Mouse (Mus musculus): Measurements from ENCODE around the gene Dtx3l.
A peak's percentile ranks its signal among the peaks of the same experiment; 100 is the strongest.
"Not testable (repeated sequence)": the region's sequence is repeated elsewhere in the genome, so short reads cannot be mapped to it uniquely, and the experiment has no call there.

The Dtx3l gene

DNA sequence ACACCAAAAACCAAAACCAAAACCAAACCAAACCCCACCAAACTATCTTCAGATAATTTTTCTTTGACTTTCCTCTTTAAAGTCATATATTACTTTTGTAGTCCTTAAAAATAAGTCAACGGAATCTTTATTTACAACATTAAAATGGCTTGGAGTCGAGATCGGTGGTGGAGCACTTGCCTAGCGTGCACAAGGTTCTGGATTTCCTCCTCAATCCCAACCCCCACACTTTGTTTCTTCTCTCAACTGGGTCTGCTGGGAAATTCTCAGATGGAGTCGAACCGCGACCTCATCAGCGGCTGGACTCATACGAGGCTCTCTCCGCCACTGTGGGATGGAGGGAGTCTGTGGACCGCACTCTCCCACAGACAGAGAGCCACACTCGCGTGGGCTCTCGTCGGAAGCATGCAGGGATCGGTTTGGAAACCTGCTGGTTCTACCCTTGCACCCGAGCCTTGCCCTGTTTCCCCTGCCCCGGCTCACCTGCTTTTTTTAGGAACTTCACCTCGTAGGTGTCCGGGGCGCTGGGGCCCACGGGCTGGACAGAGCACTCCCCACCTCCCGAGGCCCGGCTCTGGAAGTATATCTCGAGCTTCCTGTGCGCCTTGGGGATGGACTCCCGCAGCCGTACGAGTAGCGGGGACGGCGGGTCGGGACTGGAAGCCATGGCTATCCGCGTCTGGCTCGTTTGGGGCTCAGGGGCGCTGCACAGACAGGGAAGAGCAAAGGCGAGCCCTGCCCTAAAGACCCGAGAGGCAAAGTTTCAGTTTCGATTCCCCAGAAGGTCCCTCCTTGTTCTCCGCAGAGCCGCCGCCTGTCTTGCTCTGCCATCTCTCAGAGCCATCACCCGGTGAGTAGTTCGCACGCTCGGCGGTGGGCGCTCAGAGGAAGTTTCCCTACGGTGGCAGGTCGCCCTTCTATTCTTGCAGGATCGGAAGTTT, at the start of gene Dtx3l, which contains the start of gene Parp9:
Gene Dtx3l (minus strand): TSS at position 941 of the 941 bp plus-strand sequence.
Gene Parp9 (plus strand): TSS at position 260 of the 941 bp plus-strand sequence.
- peak; percentile 38 for DNase-seq (ENCODE audit: low spot score)

DNA sequence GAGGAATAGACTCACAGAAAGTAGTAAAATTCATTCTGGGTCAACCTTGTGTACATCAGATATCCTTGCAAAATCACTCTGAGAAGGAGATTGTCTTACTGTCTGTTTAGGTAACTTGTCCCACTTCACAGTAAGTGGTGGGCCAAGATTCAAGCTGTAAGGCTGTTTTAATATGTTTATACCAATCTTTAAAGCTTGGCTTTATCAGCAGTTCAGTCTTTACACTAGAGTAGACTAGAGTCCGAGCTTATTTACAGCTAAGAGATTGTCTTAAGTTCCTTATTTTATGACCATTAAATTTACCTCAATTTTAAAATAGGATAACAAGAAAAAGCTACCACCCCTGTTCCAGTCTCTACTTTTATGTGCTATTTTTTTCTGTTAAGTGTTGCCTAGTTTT, 49.0 kb upstream of the Dtx3l start:
- DNase-seq (ENCODE audit: low spot score): no peak

- no peak for DNase-seq (ENCODE audit: low spot score)
These were observed 45.5 kb upstream of the Dtx3l start for GRCm38 (mm10) chr16:35984471-35984870.

DNA sequence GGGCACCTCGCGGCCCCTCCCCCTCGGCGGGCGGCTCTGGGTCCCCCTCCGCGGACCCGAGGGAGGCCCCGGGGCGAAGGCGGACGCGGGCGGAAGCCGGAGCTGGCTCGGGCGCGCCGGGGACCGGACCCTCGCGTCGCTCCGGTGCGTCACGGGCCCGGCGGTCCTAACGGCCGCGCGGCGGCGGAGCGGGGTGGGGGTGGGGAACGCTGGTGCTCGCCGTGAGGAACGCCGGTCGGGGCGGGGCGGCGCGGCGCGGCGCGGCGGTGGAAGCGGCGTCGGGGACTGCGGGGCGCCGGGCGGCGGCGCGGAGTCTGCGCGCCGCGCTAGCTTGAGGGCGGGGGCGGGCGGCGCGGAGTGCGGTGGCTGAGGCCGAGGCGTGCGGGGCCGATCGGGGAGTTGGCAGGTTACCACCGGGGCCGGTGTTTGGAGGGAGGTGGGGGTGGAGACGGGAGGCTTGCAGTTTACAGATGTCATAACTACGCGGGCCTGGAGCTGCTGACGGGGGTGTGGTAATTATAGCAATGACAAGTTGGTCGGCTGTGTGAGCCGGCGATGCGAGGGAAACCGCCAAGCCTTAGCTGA, 44.7 kb upstream of the Dtx3l start:
- peak; percentile 77 for DNase-seq (ENCODE audit: low spot score)

GRCm38 (mm10) chr16:35982902-35983516, 44.1 kb upstream of the Dtx3l start:
- peak; percentile 93 for DNase-seq (ENCODE audit: low spot score)

DNA sequence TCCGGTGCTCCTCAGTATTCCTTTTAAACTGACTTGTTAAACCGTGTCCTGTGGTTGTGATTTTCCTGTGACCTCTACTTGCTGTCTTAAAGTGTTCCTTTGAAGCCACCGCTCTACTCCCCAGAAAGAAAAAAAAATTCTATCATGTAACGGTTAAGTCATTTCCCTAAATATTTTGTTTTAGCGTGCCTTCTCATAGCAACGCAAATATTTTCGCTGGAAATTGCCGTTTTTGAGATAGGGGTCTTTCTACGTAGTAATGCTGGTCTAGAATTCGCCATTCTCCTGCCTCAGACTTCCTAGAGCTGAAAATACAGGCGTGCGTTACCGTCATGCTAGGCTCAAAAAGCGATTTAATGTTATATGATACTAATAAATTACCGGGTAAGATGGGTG, 43.6 kb upstream of the Dtx3l start:
- DNase-seq (ENCODE audit: low spot score): no peak

- peak; percentile 99 for DNase-seq (ENCODE audit: low spot score)
These were observed 42.4 kb upstream of the Dtx3l start for GRCm38 (mm10) chr16:35981363-35981821.

- not testable (repeated sequence) for DNase-seq (ENCODE audit: low spot score)
These were observed 39.5 kb upstream of the Dtx3l start, which contains the start of gene Kpna1 for GRCm38 (mm10) chr16:35978450-35978849. Gene Kpna1, plus strand, starts transcription at chr16:35978750.

- DNase-seq (ENCODE audit: low spot score): no peak
These were observed 35.1 kb upstream of the Dtx3l start for GRCm38 (mm10) chr16:35974021-35974420.

DNA sequence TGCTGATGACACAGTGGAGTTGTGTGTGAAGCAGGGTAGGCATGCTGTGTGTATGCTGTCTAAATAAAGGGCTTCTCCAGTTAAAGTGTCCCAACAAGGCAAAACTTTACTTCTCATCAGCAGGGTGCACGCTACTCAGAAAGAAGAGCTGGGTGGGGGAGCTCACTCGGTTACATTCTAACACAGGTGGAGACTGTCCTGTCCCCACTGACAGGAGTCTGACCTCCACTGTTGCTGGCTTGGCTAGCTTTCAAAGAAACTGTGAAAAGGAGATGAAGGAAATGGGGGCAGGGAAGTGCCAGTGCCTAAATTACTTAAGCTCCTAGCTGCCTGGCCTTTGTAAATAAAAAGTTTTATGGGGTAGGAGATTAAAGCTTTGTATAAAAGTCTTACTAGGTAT, 29.2 kb upstream of the Dtx3l start:
- DNase-seq (ENCODE audit: low spot score): no peak

DNA sequence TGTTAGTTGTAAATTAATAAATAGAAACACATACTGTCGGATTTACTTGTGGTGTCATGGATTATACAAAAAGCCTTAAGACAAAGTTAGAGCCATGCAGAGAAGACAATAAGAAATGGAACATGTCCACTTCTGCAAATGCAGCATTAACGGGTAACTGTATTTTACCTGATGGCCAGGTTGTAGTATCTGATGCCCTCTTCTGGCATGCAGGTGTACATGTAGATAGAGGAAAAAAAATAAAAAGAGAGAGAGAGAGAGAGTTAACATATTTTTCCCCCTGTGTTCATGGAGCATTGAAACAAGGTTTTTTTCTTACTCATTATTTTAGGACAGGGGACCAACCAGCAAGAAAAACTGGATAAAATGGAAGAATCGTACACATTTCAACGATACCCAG, 28.4 kb upstream of the Dtx3l start:
- DNase-seq (ENCODE audit: low spot score): no peak

DNA sequence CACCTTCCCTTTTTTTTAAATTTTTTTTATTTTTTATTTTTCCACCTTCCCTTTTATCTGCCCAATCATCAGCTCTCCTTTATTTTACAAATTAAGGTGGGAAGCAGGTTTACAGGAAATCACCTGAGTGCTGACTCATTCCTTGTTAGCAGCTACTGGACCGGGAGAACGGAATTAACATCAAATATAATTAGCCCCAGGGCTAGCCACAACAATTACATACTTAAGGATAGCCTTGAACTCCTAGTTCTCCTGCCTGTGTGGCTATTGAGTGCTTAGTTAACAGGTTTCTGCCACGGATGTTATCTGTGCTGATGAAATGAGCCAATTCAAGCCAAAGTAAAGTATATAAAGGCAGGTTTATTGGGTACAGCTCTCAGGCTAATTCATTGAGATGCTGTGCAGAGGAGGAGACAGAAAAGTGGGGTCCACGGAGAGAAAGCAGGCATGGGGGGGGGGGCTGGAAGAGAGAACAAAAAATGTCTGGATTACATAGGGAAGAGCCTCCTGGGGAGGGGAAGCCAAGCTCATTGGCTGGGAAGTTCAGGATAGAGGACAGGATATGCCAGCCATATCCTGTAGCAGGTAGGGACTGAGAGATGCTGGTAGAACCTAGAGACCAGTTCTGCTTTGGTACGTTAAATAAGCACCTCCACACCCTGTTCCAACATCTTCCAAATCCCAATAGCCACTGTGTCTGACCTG, 27.6 kb upstream of the Dtx3l start:
- DNase-seq (ENCODE audit: low spot score): no peak

GRCm38 (mm10) chr16:35965991-35966390, 27.0 kb upstream of the Dtx3l start:
- DNase-seq (ENCODE audit: low spot score): not testable (repeated sequence)

DNA sequence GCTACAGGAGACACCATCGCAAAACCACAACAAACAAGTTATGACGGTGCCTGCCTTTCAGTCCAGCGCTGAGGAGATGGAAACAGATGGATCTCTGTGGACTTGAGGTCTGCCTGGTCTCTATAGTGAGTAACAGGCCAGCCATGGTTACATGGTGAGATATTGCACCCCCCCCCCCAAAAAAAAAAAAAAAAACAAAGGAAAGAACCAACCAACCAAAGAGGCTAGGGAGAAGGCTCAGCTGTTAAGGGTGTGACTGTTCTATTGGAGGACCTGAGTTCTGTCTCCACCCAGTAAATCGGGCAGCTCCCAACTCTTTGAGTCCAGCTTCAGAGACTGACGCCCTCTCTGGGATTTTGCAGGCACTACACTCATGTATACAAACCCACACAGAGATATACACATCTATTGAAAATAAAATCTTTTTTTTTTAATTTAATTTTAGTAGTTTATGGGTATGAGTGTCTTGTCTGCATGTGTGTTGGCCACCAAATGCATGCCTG, 13.7 kb upstream of the Dtx3l start:
- no peak for DNase-seq (ENCODE audit: low spot score)

DNA sequence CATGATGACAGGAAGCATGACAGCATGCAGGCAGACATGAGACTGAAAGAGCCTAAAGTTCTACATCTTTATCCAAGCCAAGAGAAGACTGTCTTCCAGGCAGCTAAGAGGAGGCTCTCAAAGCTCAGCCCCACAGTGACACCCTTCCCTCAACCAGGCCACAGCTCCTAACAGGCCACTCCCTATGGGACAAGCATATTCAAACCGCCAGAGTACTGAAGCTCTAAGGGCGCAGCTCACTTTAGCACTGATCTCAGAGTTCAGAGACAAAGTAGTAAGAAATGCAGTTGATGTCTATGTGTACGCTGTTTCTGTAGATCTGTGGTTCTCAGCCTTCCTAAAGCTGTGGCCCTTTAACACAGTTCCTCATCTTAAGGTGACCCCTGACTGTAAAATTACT, 12.3 kb upstream of the Dtx3l start:
- DNase-seq (ENCODE audit: low spot score): no peak

DNA sequence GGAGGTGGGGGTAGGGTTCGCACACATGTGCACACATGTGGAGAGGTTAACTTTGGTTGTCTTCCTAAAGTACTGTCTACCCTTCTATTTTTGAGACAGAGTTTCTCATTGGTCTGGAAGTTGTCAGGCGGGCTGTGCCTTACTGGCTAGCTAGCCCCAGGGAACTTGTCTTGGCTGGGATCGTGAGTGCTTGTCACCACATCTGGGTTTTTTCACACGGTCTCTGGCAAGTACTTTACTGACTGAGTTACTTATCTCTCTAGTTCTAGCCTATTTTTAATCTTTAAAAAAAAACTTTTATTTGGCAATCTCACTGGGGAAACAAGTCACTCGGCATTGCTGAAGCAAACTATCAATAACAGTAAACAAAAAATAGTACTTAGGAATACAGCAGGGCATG, 10.3 kb upstream of the Dtx3l start:
- no peak for DNase-seq (ENCODE audit: low spot score)

DNA sequence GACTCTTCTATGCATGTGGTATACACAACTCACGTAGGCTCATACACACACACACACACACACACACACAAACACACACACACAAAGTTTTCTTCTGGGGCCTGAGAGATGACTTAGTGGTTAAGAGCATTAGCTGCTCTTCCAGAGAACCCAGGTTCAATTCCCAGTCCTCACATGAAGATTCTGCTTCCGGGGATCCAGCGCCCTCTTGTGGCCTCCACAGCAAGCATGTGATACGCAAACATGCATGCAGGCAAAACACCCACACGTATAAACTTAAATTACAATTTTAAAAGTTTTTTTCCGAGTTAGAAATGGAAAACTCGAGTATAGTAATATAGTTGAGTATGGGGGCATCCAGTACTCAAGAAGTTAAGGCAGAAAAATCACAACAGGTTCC, 2.4 kb upstream of the Dtx3l start:
- no peak for DNase-seq (ENCODE audit: low spot score)

- peak; percentile 71 for DNase-seq (ENCODE audit: low spot score)
These were observed 739 bp upstream of the Dtx3l start for GRCm38 (mm10) chr16:35939690-35940089.

- no peak for DNase-seq (ENCODE audit: low spot score)
These were observed 310 bp upstream of the Dtx3l start for GRCm38 (mm10) chr16:35939261-35939660.

- DNase-seq (ENCODE audit: low spot score): peak; percentile 19
These were observed 5.8 kb downstream of the Dtx3l start for GRCm38 (mm10) chr16:35933181-35933580.

DNA sequence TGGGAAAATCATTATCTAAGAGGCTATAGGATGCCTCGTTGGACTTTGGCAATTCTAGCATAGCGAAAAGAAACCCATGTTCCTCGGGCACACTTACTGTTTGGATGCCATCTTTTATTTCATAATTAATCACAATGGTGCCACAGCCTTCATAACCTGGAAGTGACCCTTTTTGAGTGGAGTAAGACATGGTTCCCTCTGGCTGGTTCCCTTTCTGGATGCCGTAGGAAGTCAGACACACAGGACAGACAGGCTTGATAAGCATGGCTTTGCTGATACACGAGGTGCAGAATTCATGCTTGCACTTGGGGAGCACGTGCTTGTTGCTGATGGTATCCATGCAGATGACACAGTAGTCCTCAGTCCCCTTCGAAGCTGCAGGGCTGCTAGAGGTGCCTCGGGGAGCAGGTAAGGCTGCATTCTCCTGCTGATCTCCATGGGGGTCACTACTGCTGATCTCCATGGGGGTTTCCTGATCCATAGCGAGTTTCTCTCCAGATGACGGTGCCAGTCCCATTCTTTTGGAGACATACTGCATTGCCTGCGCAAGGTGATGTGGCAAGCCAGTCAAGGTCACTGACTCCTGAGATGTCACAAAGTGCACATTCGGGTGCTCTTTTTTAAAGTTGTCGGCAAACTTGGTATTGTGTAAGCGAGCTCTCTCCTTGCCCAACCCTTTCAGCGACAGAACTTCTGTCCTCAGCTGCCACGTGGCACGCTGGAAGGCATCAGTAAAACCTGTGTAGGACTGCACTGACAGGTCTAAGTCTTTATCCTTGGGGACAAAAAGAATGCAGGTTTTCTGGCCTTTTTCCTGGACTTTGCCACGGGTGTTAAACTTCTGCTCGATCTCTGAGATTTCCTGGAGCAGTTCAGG, 6.5 kb downstream of the Dtx3l start:
- no peak for DNase-seq (ENCODE audit: low spot score)
